Mouse (Mus musculus): ENCODE data around the gene Opcml. TPM values are rescaled to one million over a fixed set of nuclear protein-coding genes. Genes with fewer than 3 reads are reported as not detected.

Gene Opcml
- polyA plus RNA-seq, 1 experiment, result 0.83 TPM

DNA sequence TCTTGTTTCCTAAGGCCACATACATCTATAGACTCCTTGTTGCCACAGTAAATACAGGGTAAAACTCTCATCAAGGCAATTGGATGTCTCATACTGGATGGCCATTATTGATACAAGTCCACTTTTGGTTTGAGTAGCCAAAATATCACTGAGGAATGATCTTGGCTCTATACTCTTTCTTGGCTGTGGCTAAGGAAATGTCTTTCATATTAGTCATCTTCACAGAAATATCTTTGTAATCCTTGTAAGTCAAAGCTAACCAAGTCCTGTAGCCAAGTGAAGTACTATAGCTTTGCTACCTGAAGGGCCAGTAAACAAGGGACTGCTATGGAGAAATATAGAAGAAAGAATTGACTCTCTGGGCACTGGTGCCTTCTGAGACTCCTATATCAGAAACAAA is 192.0 kb downstream of the Opcml start:
- Histone ChIP-seq H3K4me1 (ENCODE audit: control insufficient read depth, insufficient read depth, low read length) (peaks cover 2% of the 10 kb centered on the region; the same call in 1 of the 2 replicates), H3K27ac (ENCODE audit: insufficient read depth, low read length) (peak overlapping the region; percentile 93), H3K4me3 (ENCODE audit: insufficient read depth, low read length) (no peak overlapping the region)
- TF ChIP-seq CTCF (IDR thresholded peaks at IDR 0.05; ENCODE audit: borderline replicate concordance, insufficient read depth, low read length), result no peak
- TF ChIP-seq POLR2A (IDR thresholded peaks at IDR 0.05; ENCODE audit: low read depth, low read length), result no peak

GRCm38 (mm10) chr9:27986604-27987588 is 196.3 kb downstream of the Opcml start:
- Histone ChIP-seq H3K4me1 (ENCODE audit: control insufficient read depth, insufficient read depth, low read length) (no peaks in the 10 kb centered on the region), H3K4me3 (ENCODE audit: insufficient read depth, low read length) (no peak overlapping the region), H3K27ac (ENCODE audit: insufficient read depth, low read length) (no peak overlapping the region)
- no peak for TF ChIP-seq CTCF (IDR thresholded peaks at IDR 0.05; ENCODE audit: borderline replicate concordance, insufficient read depth, low read length)
- TF ChIP-seq POLR2A (IDR thresholded peaks at IDR 0.05; ENCODE audit: low read depth, low read length), result no peak

- H3K4me3 ChIP-seq (ENCODE audit: insufficient read depth, low read length), result no peak overlapping the region
- no peaks in the 10 kb centered on the region for H3K4me1 ChIP-seq (ENCODE audit: control insufficient read depth, insufficient read depth, low read length)
- no peak overlapping the region for H3K27ac ChIP-seq (ENCODE audit: insufficient read depth, low read length)
- TF ChIP-seq CTCF (IDR thresholded peaks at IDR 0.05; ENCODE audit: borderline replicate concordance, insufficient read depth, low read length), result no peak
- no peak for TF ChIP-seq POLR2A (IDR thresholded peaks at IDR 0.05; ENCODE audit: low read depth, low read length)
These were observed 201.0 kb downstream of the Opcml start for GRCm38 (mm10) chr9:27991611-27992010.

DNA sequence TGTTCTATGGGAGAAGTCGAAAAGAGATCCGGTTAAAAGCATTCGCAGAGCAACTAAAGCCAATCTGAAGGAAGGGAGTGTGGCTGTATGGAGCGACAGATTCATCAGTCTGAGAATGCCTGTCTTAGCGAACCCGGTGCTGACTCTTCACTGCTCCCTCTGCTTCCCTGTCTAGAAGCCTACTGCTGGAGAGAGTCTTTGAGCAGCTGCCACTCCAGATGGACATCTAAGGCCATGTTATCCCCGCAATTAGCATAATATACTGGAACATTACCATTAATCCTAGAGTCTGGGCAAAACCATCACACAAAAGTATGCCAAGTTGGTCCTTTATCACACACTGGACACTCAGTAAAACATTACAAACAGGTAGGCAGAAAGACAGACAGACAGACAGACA is 206.0 kb downstream of the Opcml start:
- no peak overlapping the region for H3K4me3 ChIP-seq (ENCODE audit: insufficient read depth, low read length)
- no peak for TF ChIP-seq POLR2A (IDR thresholded peaks at IDR 0.05; ENCODE audit: low read depth, low read length)
- no peak for TF ChIP-seq CTCF (IDR thresholded peaks at IDR 0.05; ENCODE audit: borderline replicate concordance, insufficient read depth, low read length)
- no peaks in the 10 kb centered on the region for H3K4me1 ChIP-seq (ENCODE audit: control insufficient read depth, insufficient read depth, low read length)
- no peak overlapping the region for H3K27ac ChIP-seq (ENCODE audit: insufficient read depth, low read length)

DNA sequence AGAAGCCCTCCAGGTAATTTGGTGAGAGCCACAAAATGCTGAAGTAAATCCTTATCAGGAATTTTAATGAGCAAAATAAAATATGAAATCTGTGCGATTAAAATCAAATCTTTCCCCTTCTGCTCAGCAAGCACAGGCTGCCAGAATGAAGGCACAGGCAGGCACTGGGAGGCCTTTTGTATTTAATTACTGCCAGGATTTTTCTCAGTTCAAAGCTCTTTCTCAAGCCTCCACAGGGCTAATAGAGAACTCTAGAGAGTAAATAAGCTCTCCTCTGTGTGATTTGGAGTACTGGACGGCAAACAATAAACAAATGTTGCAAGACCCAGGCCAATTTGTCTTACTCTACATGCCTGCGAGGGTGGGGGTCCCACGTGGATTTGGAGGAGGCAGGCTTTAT is 208.2 kb downstream of the Opcml start:
- Histone ChIP-seq H3K27ac (ENCODE audit: insufficient read depth, low read length) (no peak overlapping the region), H3K4me3 (ENCODE audit: insufficient read depth, low read length) (no peak overlapping the region), H3K4me1 (ENCODE audit: control insufficient read depth, insufficient read depth, low read length) (no peaks in the 10 kb centered on the region)
- TF ChIP-seq POLR2A (IDR thresholded peaks at IDR 0.05; ENCODE audit: low read depth, low read length) (no peak), CTCF (IDR thresholded peaks at IDR 0.05; ENCODE audit: borderline replicate concordance, insufficient read depth, low read length) (no peak)

DNA sequence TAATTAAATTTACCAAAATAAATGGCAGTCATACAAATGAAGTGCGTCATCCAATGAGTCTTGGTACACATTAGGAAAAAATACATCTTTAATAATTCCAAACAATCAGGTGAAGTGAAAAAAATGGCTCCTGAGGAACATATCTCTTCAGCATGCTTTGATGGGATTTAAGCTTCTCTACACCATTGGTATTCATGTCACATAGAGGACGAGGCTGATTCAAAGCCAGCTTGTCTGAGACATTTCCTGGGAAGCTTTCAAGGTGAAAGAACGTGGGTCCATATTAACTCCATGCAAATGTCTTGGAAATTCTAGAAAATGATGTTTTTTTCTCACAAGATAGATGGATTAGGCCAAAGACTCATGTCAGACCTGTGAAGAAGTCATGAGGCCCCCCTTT is 212.6 kb downstream of the Opcml start:
- H3K4me3 ChIP-seq (ENCODE audit: insufficient read depth, low read length), result no peak overlapping the region
- no peak overlapping the region for H3K27ac ChIP-seq (ENCODE audit: insufficient read depth, low read length)
- H3K4me1 ChIP-seq (ENCODE audit: control insufficient read depth, insufficient read depth, low read length), result no peaks in the 10 kb centered on the region
- TF ChIP-seq CTCF (IDR thresholded peaks at IDR 0.05; ENCODE audit: borderline replicate concordance, insufficient read depth, low read length) (no peak), POLR2A (IDR thresholded peaks at IDR 0.05; ENCODE audit: low read depth, low read length) (no peak)

- Histone ChIP-seq H3K27ac (ENCODE audit: insufficient read depth, low read length) (no peak overlapping the region), H3K4me1 (ENCODE audit: control insufficient read depth, insufficient read depth, low read length) (no peaks in the 10 kb centered on the region), H3K4me3 (ENCODE audit: insufficient read depth, low read length) (no peak overlapping the region)
- TF ChIP-seq POLR2A (IDR thresholded peaks at IDR 0.05; ENCODE audit: low read depth, low read length) (no peak), CTCF (IDR thresholded peaks at IDR 0.05; ENCODE audit: borderline replicate concordance, insufficient read depth, low read length) (no peak)
These were observed 220.9 kb downstream of the Opcml start for GRCm38 (mm10) chr9:28011483-28011882.

DNA sequence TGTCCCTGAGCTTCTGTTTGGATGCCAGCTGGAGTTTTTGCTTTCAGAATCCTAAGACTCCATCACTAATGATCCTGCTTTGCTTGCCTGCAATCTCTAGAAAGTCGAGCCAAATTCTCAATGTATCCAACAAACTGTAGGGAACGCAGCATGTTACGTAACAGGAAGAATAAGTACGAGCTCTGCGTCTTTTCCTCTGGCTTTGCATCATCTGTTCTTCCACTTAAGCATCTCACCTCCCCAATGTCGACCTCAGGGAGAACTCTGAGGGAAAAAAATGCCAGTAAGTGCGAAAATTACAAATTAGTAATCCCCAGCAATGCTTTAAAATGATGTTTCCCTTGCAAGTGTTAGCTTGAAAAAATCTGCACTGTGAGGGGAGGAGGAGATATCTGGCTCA is 222.1 kb downstream of the Opcml start:
- H3K27ac ChIP-seq (ENCODE audit: insufficient read depth, low read length), result no peak overlapping the region
- TF ChIP-seq POLR2A (IDR thresholded peaks at IDR 0.05; ENCODE audit: low read depth, low read length), result no peak
- TF ChIP-seq CTCF (IDR thresholded peaks at IDR 0.05; ENCODE audit: borderline replicate concordance, insufficient read depth, low read length), result no peak
- no peak overlapping the region for H3K4me3 ChIP-seq (ENCODE audit: insufficient read depth, low read length)
- H3K4me1 ChIP-seq (ENCODE audit: control insufficient read depth, insufficient read depth, low read length), result no peaks in the 10 kb centered on the region

- Histone ChIP-seq H3K4me3 (ENCODE audit: insufficient read depth, low read length) (no peak overlapping the region), H3K4me1 (ENCODE audit: control insufficient read depth, insufficient read depth, low read length) (no peaks in the 10 kb centered on the region), H3K27ac (ENCODE audit: insufficient read depth, low read length) (no peak overlapping the region)
- TF ChIP-seq POLR2A (IDR thresholded peaks at IDR 0.05; ENCODE audit: low read depth, low read length), result no peak
- TF ChIP-seq CTCF (IDR thresholded peaks at IDR 0.05; ENCODE audit: borderline replicate concordance, insufficient read depth, low read length), result no peak
These were observed 222.6 kb downstream of the Opcml start for GRCm38 (mm10) chr9:28013192-28013591.

DNA sequence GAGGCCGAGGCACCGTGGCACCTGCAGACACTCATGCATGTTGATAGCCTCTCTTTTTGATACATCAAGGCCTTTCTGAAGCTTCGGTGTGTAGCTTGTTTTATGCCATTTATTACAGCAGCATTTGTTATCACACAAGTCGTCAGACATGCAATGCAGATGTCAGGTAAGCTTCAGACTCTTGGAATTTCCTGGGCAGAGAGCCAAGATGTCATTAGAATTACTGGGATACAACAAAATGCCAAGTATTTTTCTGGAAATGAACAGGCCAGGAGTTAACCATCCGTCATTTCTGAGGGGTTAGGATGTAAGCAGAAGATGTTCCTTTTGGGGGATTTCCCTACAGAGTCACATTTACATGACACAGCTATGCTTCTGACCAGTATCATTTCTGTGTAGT is 237.6 kb downstream of the Opcml start:
- peak overlapping the region; percentile 41; the same call in 1 of the 2 replicates for H3K27ac ChIP-seq (ENCODE audit: insufficient read depth, low read length)
- H3K4me3 ChIP-seq (ENCODE audit: insufficient read depth, low read length), result no peak overlapping the region
- TF ChIP-seq POLR2A (IDR thresholded peaks at IDR 0.05; ENCODE audit: low read depth, low read length), result no peak
- no peak for TF ChIP-seq CTCF (IDR thresholded peaks at IDR 0.05; ENCODE audit: borderline replicate concordance, insufficient read depth, low read length)
- H3K4me1 ChIP-seq (ENCODE audit: control insufficient read depth, insufficient read depth, low read length), result peaks cover 8% of the 10 kb centered on the region; the same call in 1 of the 2 replicates

Data from embryonic fibroblast, embryonic 13.5 days (primary cell).